ENCODE assay signal across 15 mouse cellular contexts in the genomic region with DNA sequence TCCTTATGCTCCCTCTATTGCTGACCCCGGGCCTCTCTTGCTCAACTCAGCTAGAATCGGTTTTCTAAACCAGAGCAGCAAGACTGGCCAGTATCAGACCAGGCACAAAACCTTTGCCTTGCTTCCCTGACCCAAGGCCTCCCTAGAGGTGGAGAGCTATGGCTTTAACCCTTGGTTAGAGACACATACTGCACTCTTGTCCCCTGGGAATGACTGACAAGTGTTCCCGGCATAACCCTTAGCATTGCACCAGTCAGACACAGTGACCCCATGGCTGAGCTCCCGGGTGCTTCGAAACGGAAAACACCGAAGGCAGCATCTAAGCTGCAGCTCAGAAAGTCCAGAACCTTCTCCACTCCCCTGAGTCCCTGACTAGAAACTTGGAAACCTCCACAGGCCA.
DNase-seq lines count a peak whose midpoint lies in the region; ATAC-seq lines count a peak whose summit lies in the region.
"Had no signal": no experiment of that assay in that cellular context is flagged by ENCODE, and none has a peak within 500 bp of the region (broad histone marks: within the 10 kb centered on the region; RNA-seq: fewer than 3 reads in every experiment).

No protein-coding gene starts in this region.

- H3K4me3 ChIP-seq in hindbrain, embryonic 10.5 days: no peak overlapping the region
- no peak overlapping the region for H3K4me3 ChIP-seq in hindbrain, embryonic 16.5 days (ENCODE audit: low read length)
- H3K4me3 ChIP-seq in forebrain, embryonic 12.5 days (replicated peaks): no peak overlapping the region
- no peak overlapping the region for H3K4me3 ChIP-seq in hindbrain, embryonic 11.5 days (ENCODE audit: low read depth, low read length)
- H3K4me3 ChIP-seq in midbrain, embryonic 15.5 days: no peak overlapping the region
- H3K4me3 ChIP-seq: limb, embryonic 13.5 days had no signal

- peaks cover 80% of the 10 kb centered on the region for H3K4me1 ChIP-seq in hindbrain, embryonic 10.5 days (replicated peaks)
- peaks cover 13% of the 10 kb centered on the region for H3K4me1 ChIP-seq in hindbrain, embryonic 16.5 days (ENCODE audit: control insufficient read depth, insufficient read depth, low read depth, low read length)
- H3K4me1 ChIP-seq in forebrain, embryonic 12.5 days: peaks cover 73% of the 10 kb centered on the region
- peaks cover 12% of the 10 kb centered on the region for H3K4me1 ChIP-seq in hindbrain, embryonic 11.5 days (replicated peaks; ENCODE audit: control insufficient read depth, insufficient read depth, low read length)
- H3K4me1 ChIP-seq in midbrain, embryonic 15.5 days: peaks cover 64% of the 10 kb centered on the region

- WGBS in hindbrain, embryonic 10.5 days: 79% methylated on average over 7 of the region's 7 CpGs
- WGBS in hindbrain, embryonic 16.5 days: 77% methylated on average over 7 of the region's 7 CpGs
- WGBS in forebrain, embryonic 12.5 days: 83% methylated on average over 7 of the region's 7 CpGs
- 82% methylated on average over 7 of the region's 7 CpGs for WGBS in hindbrain, embryonic 11.5 days
- 74% methylated on average over 7 of the region's 7 CpGs for WGBS in midbrain, embryonic 15.5 days

- DNase-seq in hindbrain, embryonic 10.5 days (ENCODE audit: low spot score): no peak
- DNase-seq in hindbrain, embryonic 11.5 days (ENCODE audit: low spot score): no peak
- no peak for DNase-seq in B cell, adult 2 months
- DNase-seq in gastrocnemius, postnatal 25 days: no peak
- DNase-seq: cerebellum, adult 9-10 months; heart, postnatal 4 days; kidney, adult 18-20 months; kidney, postnatal 4 days; lung, adult 2 months; thymus, adult 2 months had no signal

- H3K27me3 ChIP-seq in hindbrain, embryonic 10.5 days (ENCODE audit: insufficient read depth, poor library complexity, severe bottlenecking): no peaks in the 10 kb centered on the region
- H3K27me3 ChIP-seq in hindbrain, embryonic 16.5 days (replicated peaks; ENCODE audit: control insufficient read depth, insufficient read depth, low read length): no peaks in the 10 kb centered on the region
- no peaks in the 10 kb centered on the region for H3K27me3 ChIP-seq in forebrain, embryonic 12.5 days
- H3K27me3 ChIP-seq in hindbrain, embryonic 11.5 days (ENCODE audit: control insufficient read depth, insufficient read depth, low read length): no peaks in the 10 kb centered on the region
- H3K27me3 ChIP-seq in midbrain, embryonic 15.5 days (replicated peaks): no peaks in the 10 kb centered on the region
- H3K27me3 ChIP-seq: CH12.LX; limb, embryonic 13.5 days had no signal

- H3K9ac ChIP-seq in hindbrain, embryonic 16.5 days (ENCODE audit: low read depth, low read length): no peak overlapping the region
- no peak overlapping the region for H3K9ac ChIP-seq in forebrain, embryonic 12.5 days
- no peak overlapping the region for H3K9ac ChIP-seq in hindbrain, embryonic 11.5 days (ENCODE audit: low read depth, low read length)
- no peak overlapping the region for H3K9ac ChIP-seq in midbrain, embryonic 15.5 days
- H3K9ac ChIP-seq: limb, embryonic 13.5 days had no signal

- no peak for ATAC-seq in hindbrain, embryonic 16.5 days
- ATAC-seq in forebrain, embryonic 12.5 days (ENCODE audit: low FRiP score): no peak
- ATAC-seq in hindbrain, embryonic 11.5 days (ENCODE audit: low FRiP score): no peak
- ATAC-seq in midbrain, embryonic 15.5 days (replicated peaks): no peak

- H3K27ac ChIP-seq in hindbrain, embryonic 10.5 days: peak overlapping the region; percentile 69
- no peak overlapping the region for H3K27ac ChIP-seq in hindbrain, embryonic 16.5 days (ENCODE audit: low read depth, low read length)
- peak overlapping the region; percentile 54 for H3K27ac ChIP-seq in forebrain, embryonic 12.5 days
- peak overlapping the region; percentile 34; the same call in 1 of the 2 replicates for H3K27ac ChIP-seq in hindbrain, embryonic 11.5 days (ENCODE audit: low read depth, low read length)
- peak overlapping the region; percentile 55 for H3K27ac ChIP-seq in midbrain, embryonic 15.5 days
- H3K27ac ChIP-seq: limb, embryonic 13.5 days had no signal

- no peaks in the 10 kb centered on the region for H3K9me3 ChIP-seq in hindbrain, embryonic 10.5 days
- no peaks in the 10 kb centered on the region for H3K9me3 ChIP-seq in hindbrain, embryonic 16.5 days (ENCODE audit: control insufficient read depth, low read length)
- H3K9me3 ChIP-seq in forebrain, embryonic 12.5 days: no peaks in the 10 kb centered on the region
- no peaks in the 10 kb centered on the region for H3K9me3 ChIP-seq in hindbrain, embryonic 11.5 days (ENCODE audit: control insufficient read depth, low read length)
- H3K9me3 ChIP-seq in midbrain, embryonic 15.5 days: no peaks in the 10 kb centered on the region
- H3K9me3 ChIP-seq: limb, embryonic 13.5 days had no signal

- H3K4me2 ChIP-seq in hindbrain, embryonic 16.5 days (ENCODE audit: low read length): no peak overlapping the region
- H3K4me2 ChIP-seq in forebrain, embryonic 12.5 days: no peak overlapping the region
- no peak overlapping the region for H3K4me2 ChIP-seq in hindbrain, embryonic 11.5 days (replicated peaks; ENCODE audit: low read depth, low read length)
- H3K4me2 ChIP-seq in midbrain, embryonic 15.5 days: no peak overlapping the region
- H3K4me2 ChIP-seq: limb, embryonic 13.5 days had no signal

- peaks cover 100% of the 10 kb centered on the region for H3K36me3 ChIP-seq in hindbrain, embryonic 10.5 days
- peaks cover 8% of the 10 kb centered on the region for H3K36me3 ChIP-seq in hindbrain, embryonic 16.5 days (ENCODE audit: control insufficient read depth, insufficient read depth, low read length)
- H3K36me3 ChIP-seq in forebrain, embryonic 12.5 days (replicated peaks): peaks cover 92% of the 10 kb centered on the region
- peaks cover 8% of the 10 kb centered on the region; the same call in 1 of the 2 replicates for H3K36me3 ChIP-seq in hindbrain, embryonic 11.5 days (ENCODE audit: control insufficient read depth, insufficient read depth, low read length)
- peaks cover 8% of the 10 kb centered on the region; the same call in 1 of the 2 replicates for H3K36me3 ChIP-seq in midbrain, embryonic 15.5 days (replicated peaks)
